Mouse (Mus musculus): ENCODE data around the gene Madd. TPM values are rescaled to one million over a fixed set of nuclear protein-coding genes. Genes with fewer than 3 reads are reported as not detected.

Madd gene
- polyA plus RNA-seq (2012; rRNA removed) = 9.0 and 11.4 TPM in 2 replicates

- Histone ChIP-seq H3K4me1 (ENCODE audit: control insufficient read depth, insufficient read depth, low read length) (peaks cover 14% of the 10 kb centered on the region), H3K36me3 (ENCODE audit: control insufficient read depth, insufficient read depth, low read length) (no peaks in the 10 kb centered on the region), H3K4me3 (ENCODE audit: control insufficient read depth, low read depth, low read length) (peak within 1 kb of the TSS; percentile 88), H3K27ac (ENCODE audit: control insufficient read depth, insufficient read depth, low read depth, low read length) (peak within 1 kb of the TSS; percentile 92), H3K27me3 (ENCODE audit: control insufficient read depth, insufficient read depth, low read length) (no peaks in the 10 kb centered on the region)
- no peak for TF ChIP-seq POLR2A (IDR thresholded peaks at IDR 0.05; ENCODE audit: control insufficient read depth, low read depth, low read length)
- no peak for TF ChIP-seq CTCF (IDR thresholded peaks at IDR 0.05; ENCODE audit: control insufficient read depth, insufficient read depth, insufficient replicate concordance, low read depth, low read length)
Measured at GRCm38 (mm10) chr2:91183711-91184405, at the start of gene Madd. Gene Madd, minus strand, starts transcription at chr2:91183837.

DNA sequence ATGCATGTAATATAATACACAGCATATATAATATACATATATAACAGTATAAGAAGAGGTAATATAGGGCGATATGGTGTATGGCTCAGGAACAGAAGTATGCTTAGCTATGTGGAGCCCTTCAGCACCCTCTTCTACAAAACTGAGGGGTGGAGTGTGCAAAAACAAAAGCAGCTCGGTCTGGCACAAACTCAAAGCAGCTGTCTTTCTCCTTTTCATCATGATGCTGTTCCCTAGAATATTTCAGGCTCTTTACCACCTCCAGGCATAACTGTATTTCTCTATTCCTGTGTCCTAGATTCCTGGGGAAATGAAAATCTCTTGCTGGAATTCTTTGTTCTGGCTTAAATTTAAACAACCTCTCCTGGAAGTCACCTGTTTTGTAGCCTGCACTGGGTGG is 46.1 kb upstream of the Madd start:
- Histone ChIP-seq H3K27ac (ENCODE audit: control insufficient read depth, insufficient read depth, low read depth, low read length) (no peak overlapping the region), H3K36me3 (ENCODE audit: control insufficient read depth, insufficient read depth, low read length) (no peaks in the 10 kb centered on the region), H3K4me3 (ENCODE audit: control insufficient read depth, low read depth, low read length) (no peak overlapping the region), H3K4me1 (ENCODE audit: control insufficient read depth, insufficient read depth, low read length) (no peaks in the 10 kb centered on the region), H3K27me3 (ENCODE audit: control insufficient read depth, insufficient read depth, low read length) (no peaks in the 10 kb centered on the region)
- TF ChIP-seq POLR2A (IDR thresholded peaks at IDR 0.05; ENCODE audit: control insufficient read depth, low read depth, low read length) = no peak
- no peak for TF ChIP-seq CTCF (IDR thresholded peaks at IDR 0.05; ENCODE audit: control insufficient read depth, insufficient read depth, insufficient replicate concordance, low read depth, low read length)

DNA sequence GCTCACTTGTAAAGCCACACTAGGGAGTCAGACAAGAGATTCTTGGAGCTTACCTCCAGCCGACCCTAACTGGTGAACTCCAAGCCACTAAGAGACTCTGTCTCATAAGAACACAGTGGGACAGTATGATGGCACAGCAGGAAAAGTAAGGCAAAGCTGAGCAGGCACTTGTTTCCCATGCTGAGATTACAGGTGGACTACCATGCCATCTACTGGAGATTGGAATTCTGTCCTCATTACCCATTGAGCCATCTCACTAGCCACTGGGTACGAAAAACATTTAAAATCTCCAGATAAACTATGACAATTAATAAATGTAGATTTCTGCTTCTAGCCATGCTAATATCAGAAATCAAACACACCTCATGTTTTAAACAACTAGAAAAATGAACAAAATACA is 40.0 kb upstream of the Madd start:
- Histone ChIP-seq H3K27ac (ENCODE audit: control insufficient read depth, insufficient read depth, low read depth, low read length) (no peak overlapping the region), H3K4me3 (ENCODE audit: control insufficient read depth, low read depth, low read length) (no peak overlapping the region), H3K27me3 (ENCODE audit: control insufficient read depth, insufficient read depth, low read length) (no peaks in the 10 kb centered on the region), H3K36me3 (ENCODE audit: control insufficient read depth, insufficient read depth, low read length) (no peaks in the 10 kb centered on the region), H3K4me1 (ENCODE audit: control insufficient read depth, insufficient read depth, low read length) (no peaks in the 10 kb centered on the region)
- TF ChIP-seq POLR2A (IDR thresholded peaks at IDR 0.05; ENCODE audit: control insufficient read depth, low read depth, low read length) (no peak), CTCF (IDR thresholded peaks at IDR 0.05; ENCODE audit: control insufficient read depth, insufficient read depth, insufficient replicate concordance, low read depth, low read length) (no peak)

DNA sequence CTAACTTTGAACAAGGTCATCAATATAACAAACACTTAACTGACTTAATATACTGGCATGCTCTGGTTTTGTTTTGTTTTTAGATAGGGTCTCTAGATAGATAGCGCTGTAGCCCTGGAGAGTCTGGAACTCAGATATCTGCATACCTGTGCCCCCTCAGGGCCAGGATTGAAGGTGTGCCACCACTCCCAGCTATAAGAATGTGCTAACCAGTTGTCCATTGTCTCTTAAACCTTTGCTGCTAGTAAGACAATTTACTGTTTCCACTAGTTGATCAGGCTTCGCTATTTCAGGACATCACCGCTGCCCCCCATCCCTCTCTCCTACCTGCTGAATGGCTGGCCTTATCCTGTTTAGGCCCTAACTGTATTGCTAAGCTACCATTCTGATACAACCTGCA is 36.9 kb upstream of the Madd start:
- TF ChIP-seq CTCF (IDR thresholded peaks at IDR 0.05; ENCODE audit: control insufficient read depth, insufficient read depth, insufficient replicate concordance, low read depth, low read length) (no peak), POLR2A (IDR thresholded peaks at IDR 0.05; ENCODE audit: control insufficient read depth, low read depth, low read length) (no peak)
- H3K27ac ChIP-seq (ENCODE audit: control insufficient read depth, insufficient read depth, low read depth, low read length) = no peak overlapping the region
- no peaks in the 10 kb centered on the region for H3K36me3 ChIP-seq (ENCODE audit: control insufficient read depth, insufficient read depth, low read length)
- H3K4me3 ChIP-seq (ENCODE audit: control insufficient read depth, low read depth, low read length) = no peak overlapping the region
- H3K27me3 ChIP-seq (ENCODE audit: control insufficient read depth, insufficient read depth, low read length) = no peaks in the 10 kb centered on the region
- no peaks in the 10 kb centered on the region for H3K4me1 ChIP-seq (ENCODE audit: control insufficient read depth, insufficient read depth, low read length)

- Histone ChIP-seq H3K36me3 (ENCODE audit: control insufficient read depth, insufficient read depth, low read length) (peaks cover 2% of the 10 kb centered on the region; the same call in 1 of the 2 replicates), H3K27me3 (ENCODE audit: control insufficient read depth, insufficient read depth, low read length) (no peaks in the 10 kb centered on the region), H3K4me1 (ENCODE audit: control insufficient read depth, insufficient read depth, low read length) (no peaks in the 10 kb centered on the region), H3K27ac (ENCODE audit: control insufficient read depth, insufficient read depth, low read depth, low read length) (no peak overlapping the region), H3K4me3 (ENCODE audit: control insufficient read depth, low read depth, low read length) (no peak overlapping the region)
- TF ChIP-seq POLR2A (IDR thresholded peaks at IDR 0.05; ENCODE audit: control insufficient read depth, low read depth, low read length) (no peak), CTCF (IDR thresholded peaks at IDR 0.05; ENCODE audit: control insufficient read depth, insufficient read depth, insufficient replicate concordance, low read depth, low read length) (no peak)
Measured at GRCm38 (mm10) chr2:91217032-91217431, 33.4 kb upstream of the Madd start.

- no peaks in the 10 kb centered on the region for H3K27me3 ChIP-seq (ENCODE audit: control insufficient read depth, insufficient read depth, low read length)
- H3K4me1 ChIP-seq (ENCODE audit: control insufficient read depth, insufficient read depth, low read length) = no peaks in the 10 kb centered on the region
- no peak overlapping the region for H3K27ac ChIP-seq (ENCODE audit: control insufficient read depth, insufficient read depth, low read depth, low read length)
- no peak overlapping the region for H3K4me3 ChIP-seq (ENCODE audit: control insufficient read depth, low read depth, low read length)
- H3K36me3 ChIP-seq (ENCODE audit: control insufficient read depth, insufficient read depth, low read length) = peaks cover 8% of the 10 kb centered on the region
- no peak for TF ChIP-seq POLR2A (IDR thresholded peaks at IDR 0.05; ENCODE audit: control insufficient read depth, low read depth, low read length)
- no peak for TF ChIP-seq CTCF (IDR thresholded peaks at IDR 0.05; ENCODE audit: control insufficient read depth, insufficient read depth, insufficient replicate concordance, low read depth, low read length)
Measured at GRCm38 (mm10) chr2:91213311-91213710, 29.7 kb upstream of the Madd start.

DNA sequence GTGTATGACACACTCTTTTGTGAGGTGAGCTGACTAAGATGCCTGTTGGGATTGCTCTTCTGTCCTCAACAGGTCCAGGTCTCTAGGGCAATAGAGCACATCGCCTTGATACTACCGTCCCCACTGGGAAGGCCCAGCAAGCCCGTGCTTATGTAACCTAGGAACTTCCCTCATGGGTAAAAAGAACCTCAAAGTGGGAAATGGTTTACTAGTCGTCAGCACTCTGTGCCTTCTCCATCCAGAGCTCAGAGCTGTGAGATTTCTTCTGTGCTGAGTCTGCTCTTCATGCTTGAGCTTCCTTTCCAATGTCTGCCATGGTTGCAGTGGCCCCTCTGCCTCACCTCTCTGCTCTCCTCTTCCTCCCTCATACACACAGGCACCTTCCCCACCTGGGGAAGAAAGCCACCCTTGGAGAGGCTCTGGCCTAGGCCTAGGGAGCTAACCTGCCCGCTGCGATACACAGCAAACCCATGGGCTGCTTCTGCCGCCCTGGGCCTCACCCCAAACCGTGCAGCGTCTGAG is 22.7 kb upstream of the Madd start:
- no peak overlapping the region for H3K27ac ChIP-seq (ENCODE audit: control insufficient read depth, insufficient read depth, low read depth, low read length)
- peaks cover 6% of the 10 kb centered on the region for H3K4me1 ChIP-seq (ENCODE audit: control insufficient read depth, insufficient read depth, low read length)
- no peak overlapping the region for H3K4me3 ChIP-seq (ENCODE audit: control insufficient read depth, low read depth, low read length)
- peaks cover 4% of the 10 kb centered on the region for H3K36me3 ChIP-seq (ENCODE audit: control insufficient read depth, insufficient read depth, low read length)
- TF ChIP-seq POLR2A (IDR thresholded peaks at IDR 0.05; ENCODE audit: control insufficient read depth, low read depth, low read length) (no peak), CTCF (IDR thresholded peaks at IDR 0.05; ENCODE audit: control insufficient read depth, insufficient read depth, insufficient replicate concordance, low read depth, low read length) (no peak)
- no peaks in the 10 kb centered on the region for H3K27me3 ChIP-seq (ENCODE audit: control insufficient read depth, insufficient read depth, low read length)

Data from testis, adult 2 months (tissue).